Mouse (Mus musculus): ENCODE data around the gene Hmga1. TPM values are rescaled to one million over a fixed set of nuclear protein-coding genes. Genes with fewer than 3 reads are reported as not detected.
A peak's percentile ranks its signal among the peaks of the same experiment; 100 is the strongest.

The Hmga1 gene
- total and polyA plus RNA-seq, 3 experiments: 131 to 1,702 (median 270) TPM

- H3K4me1 ChIP-seq (ENCODE audit: insufficient read depth, low read depth, low read length): peaks cover 72% of the 10 kb centered on the region
- peaks cover 61% of the 10 kb centered on the region for H3K36me3 ChIP-seq (replicated peaks)
- no peak for TF ChIP-seq TAL1 (conservative IDR thresholded peaks at IDR 0.05; ENCODE audit: low read depth, low read length)
- no peak for TF ChIP-seq CTCF (IDR thresholded peaks at IDR 0.05; ENCODE audit: low read depth, low read length)
- no peak for TF ChIP-seq GATA1 (IDR thresholded peaks at IDR 0.05; ENCODE audit: borderline replicate concordance, low read length)
- no peak for TF ChIP-seq GATA2 (IDR thresholded peaks at IDR 0.05; ENCODE audit: borderline replicate concordance, low read depth, low read length)
- TF ChIP-seq POLR2AphosphoS5 (IDR thresholded peaks at IDR 0.05; ENCODE audit: insufficient replicate concordance, low read depth, low read length): no peak
- ATAC-seq (ENCODE audit: extremely low read depth, insufficient number of reproducible peaks, low FRiP score, poor library complexity, severe bottlenecking) (peak; percentile 41), DNase-seq (ENCODE audit: low spot score) (peak; percentile 71)
- peak overlapping the region; percentile 95; the same call in 1 of the 2 replicates for H3K4me3 ChIP-seq (ENCODE audit: low read depth, low read length)
- H3K27me3 ChIP-seq (ENCODE audit: insufficient read depth, low read length): no peaks in the 10 kb centered on the region
- no peaks in the 10 kb centered on the region for H3K9me3 ChIP-seq (replicated peaks)
These were observed 5.7 kb downstream of the Hmga1 start for GRCm38 (mm10) chr17:27561809-27562526.

GRCm38 (mm10) chr17:27563771-27564244 lies 7.5 kb downstream of the Hmga1 start:
- Histone ChIP-seq H3K9me3 (replicated peaks) (no peaks in the 10 kb centered on the region), H3K4me1 (ENCODE audit: insufficient read depth, low read depth, low read length) (peaks cover 73% of the 10 kb centered on the region), H3K36me3 (replicated peaks) (peaks cover 55% of the 10 kb centered on the region), H3K4me3 (ENCODE audit: low read depth, low read length) (peak overlapping the region; percentile 84; the same call in 1 of the 2 replicates), H3K27me3 (ENCODE audit: insufficient read depth, low read length) (peaks cover 9% of the 10 kb centered on the region; the same call in 1 of the 2 replicates)
- no peak for TF ChIP-seq CTCF (IDR thresholded peaks at IDR 0.05; ENCODE audit: low read depth, low read length)
- TF ChIP-seq GATA2 (IDR thresholded peaks at IDR 0.05; ENCODE audit: borderline replicate concordance, low read depth, low read length): no peak
- 0 out of 2 replicates have a peak, but pooled peaks have one; percentile 86 for TF ChIP-seq POLR2AphosphoS5 (IDR thresholded peaks at IDR 0.05; ENCODE audit: insufficient replicate concordance, low read depth, low read length)
- DNase-seq (ENCODE audit: low spot score) (no peak), ATAC-seq (ENCODE audit: extremely low read depth, insufficient number of reproducible peaks, low FRiP score, poor library complexity, severe bottlenecking) (no peak)

GRCm38 (mm10) chr17:27564391-27565162 lies 8.3 kb downstream of the Hmga1 start:
- no peaks in the 10 kb centered on the region for H3K9me3 ChIP-seq (replicated peaks)
- DNase-seq (ENCODE audit: low spot score) (peak; percentile 14), ATAC-seq (ENCODE audit: extremely low read depth, insufficient number of reproducible peaks, low FRiP score, poor library complexity, severe bottlenecking) (peak; percentile 11)
- TF ChIP-seq GATA2 (IDR thresholded peaks at IDR 0.05; ENCODE audit: borderline replicate concordance, low read depth, low read length): no peak
- TF ChIP-seq POLR2AphosphoS5 (IDR thresholded peaks at IDR 0.05; ENCODE audit: insufficient replicate concordance, low read depth, low read length): peak; percentile 92; the same call in 1 of the 2 replicates
- H3K4me1 ChIP-seq (ENCODE audit: insufficient read depth, low read depth, low read length): peaks cover 65% of the 10 kb centered on the region
- peaks cover 47% of the 10 kb centered on the region for H3K36me3 ChIP-seq (replicated peaks)
- H3K27me3 ChIP-seq (ENCODE audit: insufficient read depth, low read length): peaks cover 9% of the 10 kb centered on the region
- peak overlapping the region; percentile 84 for H3K4me3 ChIP-seq (ENCODE audit: low read depth, low read length)

- ATAC-seq (ENCODE audit: extremely low read depth, insufficient number of reproducible peaks, low FRiP score, poor library complexity, severe bottlenecking): peak; percentile 62
- Histone ChIP-seq H3K4me3 (ENCODE audit: low read depth, low read length) (peak within 1 kb of the TSS; percentile 84), H3K9me3 (replicated peaks) (no peaks in the 10 kb centered on the region), H3K36me3 (replicated peaks) (peaks cover 44% of the 10 kb centered on the region), H3K4me1 (ENCODE audit: insufficient read depth, low read depth, low read length) (peaks cover 59% of the 10 kb centered on the region), H3K27me3 (ENCODE audit: insufficient read depth, low read length) (peaks cover 9% of the 10 kb centered on the region)
- peak; percentile 96 for DNase-seq (ENCODE audit: low spot score)
- TF ChIP-seq GATA2 (IDR thresholded peaks at IDR 0.05; ENCODE audit: borderline replicate concordance, low read depth, low read length) (no peak), TAL1 (conservative IDR thresholded peaks at IDR 0.05; ENCODE audit: low read depth, low read length) (no peak), GATA1 (IDR thresholded peaks at IDR 0.05; ENCODE audit: borderline replicate concordance, low read length) (no peak), POLR2AphosphoS5 (IDR thresholded peaks at IDR 0.05; ENCODE audit: insufficient replicate concordance, low read depth, low read length) (peak; percentile 79), CTCF (IDR thresholded peaks at IDR 0.05; ENCODE audit: low read depth, low read length) (peak; percentile 61; the same call in 1 of the 2 replicates)
These were observed 9.1 kb downstream of the Hmga1 start, which contains the start of gene AI413582 for GRCm38 (mm10) chr17:27565163-27565941. TSS of gene AI413582 (minus strand) at chr17:27565756.

- Histone ChIP-seq H3K4me1 (ENCODE audit: insufficient read depth, low read depth, low read length) (peaks cover 54% of the 10 kb centered on the region), H3K36me3 (replicated peaks) (peaks cover 38% of the 10 kb centered on the region), H3K4me3 (ENCODE audit: low read depth, low read length) (peak overlapping the region; percentile 84), H3K27me3 (ENCODE audit: insufficient read depth, low read length) (peaks cover 9% of the 10 kb centered on the region), H3K9me3 (replicated peaks) (no peaks in the 10 kb centered on the region)
- TF ChIP-seq GATA1 (IDR thresholded peaks at IDR 0.05; ENCODE audit: borderline replicate concordance, low read length) (no peak), TAL1 (conservative IDR thresholded peaks at IDR 0.05; ENCODE audit: low read depth, low read length) (no peak), GATA2 (IDR thresholded peaks at IDR 0.05; ENCODE audit: borderline replicate concordance, low read depth, low read length) (no peak), CTCF (IDR thresholded peaks at IDR 0.05; ENCODE audit: low read depth, low read length) (no peak)
- no peak for DNase-seq (ENCODE audit: low spot score)
- ATAC-seq (ENCODE audit: extremely low read depth, insufficient number of reproducible peaks, low FRiP score, poor library complexity, severe bottlenecking): no peak
These were observed 9.6 kb downstream of the Hmga1 start for GRCm38 (mm10) chr17:27565942-27566267.

GRCm38 (mm10) chr17:27568228-27568627 lies 11.9 kb downstream of the Hmga1 start:
- DNase-seq (ENCODE audit: low spot score) (no peak), ATAC-seq (ENCODE audit: extremely low read depth, insufficient number of reproducible peaks, low FRiP score, poor library complexity, severe bottlenecking) (no peak)
- Histone ChIP-seq H3K4me1 (ENCODE audit: insufficient read depth, low read depth, low read length) (peaks cover 59% of the 10 kb centered on the region), H3K36me3 (replicated peaks) (peaks cover 37% of the 10 kb centered on the region), H3K27me3 (ENCODE audit: insufficient read depth, low read length) (peaks cover 9% of the 10 kb centered on the region), H3K4me3 (ENCODE audit: low read depth, low read length) (no peak overlapping the region), H3K9me3 (replicated peaks) (no peaks in the 10 kb centered on the region)
- no peak for TF ChIP-seq GATA1 (IDR thresholded peaks at IDR 0.05; ENCODE audit: borderline replicate concordance, low read length)
- TF ChIP-seq GATA2 (IDR thresholded peaks at IDR 0.05; ENCODE audit: borderline replicate concordance, low read depth, low read length): no peak
- no peak for TF ChIP-seq CTCF (IDR thresholded peaks at IDR 0.05; ENCODE audit: low read depth, low read length)
- TF ChIP-seq POLR2AphosphoS5 (IDR thresholded peaks at IDR 0.05; ENCODE audit: insufficient replicate concordance, low read depth, low read length): no peak
- TF ChIP-seq TAL1 (conservative IDR thresholded peaks at IDR 0.05; ENCODE audit: low read depth, low read length): no peak
